Mouse (Mus musculus) midbrain, postnatal 0 days (tissue): Measurements from ENCODE around the gene Supt20. TPM values are rescaled to one million over a fixed set of nuclear protein-coding genes. Genes with fewer than 3 reads are reported as not detected.
A peak's percentile ranks its signal among the peaks of the same experiment; 100 is the strongest.

Experiments
- ATAC-seq: fragments of 200-750 bp; cut with Nextera tagmentation; 2 replicates; pipeline ENCODE4 v1.8.0; 2017; ENCODE audit warnings: moderate number of reproducible peaks, mild to moderate bottlenecking, moderate TSS enrichment, moderate library complexity; ENCODE audit not compliant: low FRiP score
- DNase-seq: peaks from one replicate; pipeline ENCODE4 v3.0.0-alpha.2; 2015; ENCODE audit warnings: low spot score
- H3K27ac ChIP-seq: fragments of 300-500 bp; sonication (generic); 2 replicates; pipeline ENCODE4 v1.5.1; 2014; ENCODE audit warnings: low read depth, mild to moderate bottlenecking, low read length, mixed read lengths
- H3K27me3 ChIP-seq: fragments of 300-500 bp; sonication (generic); 2 replicates; pipeline ENCODE4 v1.6.1; 2014; ENCODE audit warnings: low read length, control low read depth, mixed read lengths; ENCODE audit not compliant: insufficient read depth
- H3K36me3 ChIP-seq: fragments of 300-500 bp; sonication (generic); 2 replicates; pipeline ENCODE4 v1.6.1; 2014; ENCODE audit warnings: low read length, control low read depth, mixed read lengths; ENCODE audit not compliant: insufficient read depth
- H3K4me1 ChIP-seq: fragments of 300-500 bp; sonication (generic); 2 replicates; pipeline ENCODE4 v1.6.1; 2014; ENCODE audit warnings: mild to moderate bottlenecking, control low read depth, antibody characterized with exemption, low read length, mixed read lengths; ENCODE audit not compliant: insufficient read depth
- H3K4me2 ChIP-seq: fragments of 300-500 bp; sonication (generic); 2 replicates; pipeline ENCODE4 v1.6.1; 2014; ENCODE audit warnings: low read depth, mild to moderate bottlenecking, low read length, mixed read lengths; ENCODE audit not compliant: poor library complexity, severe bottlenecking
- H3K4me3 ChIP-seq: fragments of 300-500 bp; sonication (generic); 2 replicates; pipeline ENCODE4 v1.5.1; 2014; ENCODE audit warnings: low read depth, mild to moderate bottlenecking, low read length, moderate library complexity
- H3K9ac ChIP-seq: fragments of 300-500 bp; sonication (generic); replicated peaks from 2 replicates; pipeline ENCODE4 v1.6.1; 2014; ENCODE audit warnings: mild to moderate bottlenecking, low read length, moderate library complexity, mixed read lengths; ENCODE audit not compliant: poor library complexity, severe bottlenecking
- H3K9me3 ChIP-seq: fragments of 300-500 bp; sonication (generic); 2 replicates; pipeline ENCODE4 v1.6.1; 2016; ENCODE audit warnings: low read length, control low read depth
- CTCF ChIP-seq: IDR thresholded peaks from 2 replicates; pipeline ENCODE4 v1.5.1; 2016; ENCODE audit warnings: antibody characterized with exemption, mild to moderate bottlenecking
- WGBS: fragments of 180-500 bp; shearing (Covaris S2); extraction: QIAGEN DNeasy Blood & Tissue Kit; methylation state at CpG from one replicate; pipeline ENCODE4 v1.1.7; 2014; 5-methylcytosine and 5-hydroxymethylcytosine counted together
- polyA plus RNA-seq: library from polyadenylated mRNA; unstranded; fragments of >200 nt; fragmentation: Nextera tagmentation; extraction: Ambion mirVana; gene quantifications from 2 replicates; pipeline ENCODE4 v1.2.1, GENCODE M21; 2015
- total RNA-seq: library from RNA; depleted of rRNA; stranded (reverse); fragments of >200 nt; gene quantifications from 2 replicates; pipeline ENCODE4 v1.2.3, GENCODE M21; 2014

Supt20 gene
- total and polyA plus RNA-seq, 2 experiments from 2014 or later = 34.7 to 60.8 TPM

DNA sequence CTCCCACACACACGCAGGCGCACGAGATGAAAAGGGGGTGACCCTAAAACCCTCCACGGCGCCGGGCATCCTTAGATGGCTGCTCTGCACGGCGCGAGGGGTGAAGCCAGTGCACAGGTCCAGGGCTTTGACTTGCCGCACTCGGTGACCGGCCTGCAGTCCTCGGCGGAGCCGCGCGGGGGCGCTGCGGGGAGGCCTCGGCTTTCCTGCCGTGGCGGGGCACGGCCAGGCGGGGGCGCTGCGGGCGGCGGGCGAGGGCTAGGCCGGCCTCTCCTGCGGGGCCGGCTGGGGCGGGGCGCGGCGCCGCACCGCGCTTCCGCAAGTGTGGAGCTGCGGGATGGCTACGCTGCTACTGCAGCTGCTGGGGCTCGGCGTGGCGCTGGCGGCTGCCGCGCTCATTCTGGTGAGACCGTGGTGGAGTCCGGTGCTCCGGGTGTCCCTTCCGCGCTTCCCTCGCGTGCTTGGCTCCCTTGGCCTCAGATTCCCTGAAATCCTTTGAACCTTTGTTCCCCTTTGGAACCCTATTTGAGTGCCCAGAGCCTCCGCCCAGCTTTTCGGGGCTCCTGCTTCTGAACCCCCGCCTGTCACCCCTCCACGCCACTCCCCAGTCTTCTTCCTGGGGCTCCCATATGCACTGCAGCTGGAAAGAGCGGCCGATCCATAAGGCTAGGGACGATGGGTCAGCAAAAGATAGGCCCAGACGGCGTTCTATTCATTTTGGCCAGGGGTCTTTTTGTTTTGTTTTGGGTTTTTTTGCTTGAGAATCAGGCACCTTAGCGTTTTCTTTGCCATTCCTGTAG lies 42.8 kb downstream of the Supt20 start, which contains the start of the genes Exosc8 and Alg5:
Gene Exosc8, minus strand, starts transcription at position 147 of the 800 bp plus-strand sequence.
Gene Alg5, plus strand, starts transcription at position 293 of the 800 bp plus-strand sequence.
- Histone ChIP-seq H3K4me3 (peak within 1 kb of the TSS; percentile 88), H3K9me3 (no peaks in the 10 kb centered on the region), H3K27ac (peak within 1 kb of the TSS; percentile 97), H3K27me3 (no peaks in the 10 kb centered on the region), H3K36me3 (peaks cover 21% of the 10 kb centered on the region), H3K9ac (peak within 1 kb of the TSS; percentile 84), H3K4me2 (peak within 1 kb of the TSS; percentile 79), H3K4me1 (0 out of 2 replicates have a peak, but pooled peaks cover 4% of the 10 kb centered on the region)
- ATAC-seq (peak; percentile 92), DNase-seq (peak; percentile 78)
- under 1% methylated on average over 62 of the region's 65 CpGs for WGBS
- peak; percentile 86 for TF ChIP-seq CTCF

DNA sequence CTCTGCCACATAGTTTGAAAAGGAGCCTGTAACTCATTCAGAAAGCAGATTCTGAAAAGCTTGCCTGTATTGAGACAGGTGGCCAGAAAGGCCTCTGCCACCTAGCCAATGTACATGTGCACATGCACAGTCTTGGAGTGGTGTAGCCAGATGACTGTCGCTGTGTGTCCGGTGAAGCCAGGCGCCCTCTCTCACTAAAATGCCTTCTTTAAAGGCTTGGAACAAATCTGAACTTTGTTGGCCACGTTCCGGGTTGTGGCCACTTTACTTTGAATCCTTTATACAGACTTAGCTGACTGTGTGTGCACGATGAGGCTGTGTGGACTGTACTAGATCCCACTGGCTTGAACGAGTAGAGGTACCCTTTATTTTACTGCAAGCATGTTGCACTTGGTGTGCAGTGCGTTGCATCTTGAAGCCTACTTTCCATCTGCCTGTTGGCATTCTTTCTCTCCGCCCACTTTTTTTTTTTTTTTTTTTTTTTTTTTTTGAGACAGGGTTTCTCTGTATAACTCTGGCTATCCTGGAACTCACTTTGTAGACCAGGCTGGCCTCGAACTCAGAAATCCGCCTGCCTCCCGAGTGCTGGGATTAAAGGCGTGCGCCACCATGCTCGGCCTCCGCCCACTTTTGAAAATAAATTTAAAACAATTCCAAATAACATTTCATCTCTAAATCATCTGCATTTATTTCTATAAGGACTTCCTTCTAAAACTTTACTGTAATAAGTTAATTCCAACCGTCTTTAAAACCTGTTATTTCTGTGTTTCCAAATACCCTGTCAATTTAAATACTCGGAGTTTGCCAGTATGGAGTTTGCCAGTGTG lies 43.7 kb downstream of the Supt20 start:
- H3K27ac ChIP-seq = peak overlapping the region; percentile 97
- WGBS = 53% methylated on average over 18 of the region's 18 CpGs
- no peaks in the 10 kb centered on the region for H3K9me3 ChIP-seq
- peak overlapping the region; percentile 84 for H3K9ac ChIP-seq
- H3K4me3 ChIP-seq = peak overlapping the region; percentile 88
- 0 out of 2 replicates have a peak, but pooled peaks cover 4% of the 10 kb centered on the region for H3K4me1 ChIP-seq
- peak overlapping the region; percentile 79 for H3K4me2 ChIP-seq
- no peaks in the 10 kb centered on the region for H3K27me3 ChIP-seq
- ATAC-seq = no peak
- no peak for TF ChIP-seq CTCF
- peak; percentile 37 for DNase-seq
- H3K36me3 ChIP-seq = peaks cover 19% of the 10 kb centered on the region

DNA sequence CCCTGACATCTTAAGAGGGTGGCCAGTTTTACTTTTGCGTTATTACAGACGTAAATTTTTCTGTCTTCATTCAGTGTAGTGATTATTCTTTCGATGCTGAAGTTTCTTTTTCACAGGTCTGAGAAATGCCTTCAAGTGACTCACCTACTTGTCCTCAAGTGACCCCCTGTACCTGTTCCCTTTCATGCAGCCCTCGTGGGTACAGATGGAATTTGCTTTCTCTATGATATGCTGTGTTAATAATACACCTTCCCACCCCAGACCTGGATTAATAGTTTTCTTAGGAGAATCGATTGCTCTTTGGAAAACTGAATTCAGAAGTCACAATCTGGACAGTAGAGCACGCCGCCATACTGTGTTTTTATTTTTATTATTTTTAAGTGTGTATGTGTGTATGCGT lies 44.7 kb downstream of the Supt20 start:
- 96% methylated on average over 8 of the region's 8 CpGs for WGBS
- peaks cover 13% of the 10 kb centered on the region for H3K36me3 ChIP-seq
- 0 out of 2 replicates have a peak, but pooled peaks cover 4% of the 10 kb centered on the region for H3K4me1 ChIP-seq
- no peak overlapping the region for H3K27ac ChIP-seq
- no peak overlapping the region for H3K9ac ChIP-seq
- H3K4me3 ChIP-seq = no peak overlapping the region
- H3K9me3 ChIP-seq = no peaks in the 10 kb centered on the region
- no peaks in the 10 kb centered on the region for H3K27me3 ChIP-seq
- no peak overlapping the region for H3K4me2 ChIP-seq
- ATAC-seq (no peak), DNase-seq (no peak)
- no peak for TF ChIP-seq CTCF

DNA sequence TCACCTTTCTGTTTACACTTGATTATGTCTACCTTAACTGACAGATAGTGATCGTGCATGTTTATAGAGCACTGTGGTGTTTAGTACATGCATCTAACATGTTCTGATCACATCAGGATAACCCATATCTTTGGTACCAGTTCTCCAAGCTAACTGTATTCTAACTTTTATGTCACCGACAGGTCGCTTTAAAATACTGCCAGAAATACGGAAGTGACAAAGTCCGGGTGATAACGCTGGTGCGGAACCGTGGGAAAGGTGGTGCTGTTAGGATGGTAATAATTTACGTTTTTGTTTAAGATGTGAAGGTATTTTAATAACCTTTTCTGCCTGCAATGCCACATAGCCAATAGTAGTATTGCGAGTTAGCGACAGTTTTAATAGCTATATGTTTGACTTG lies 49.4 kb downstream of the Supt20 start:
- H3K27ac ChIP-seq = no peak overlapping the region
- no peak overlapping the region for H3K4me3 ChIP-seq
- H3K4me2 ChIP-seq = no peak overlapping the region
- H3K27me3 ChIP-seq = no peaks in the 10 kb centered on the region
- H3K36me3 ChIP-seq = peaks cover 48% of the 10 kb centered on the region
- 98% methylated on average over 11 of the region's 11 CpGs for WGBS
- ATAC-seq (no peak), DNase-seq (no peak)
- H3K9me3 ChIP-seq = no peaks in the 10 kb centered on the region
- H3K9ac ChIP-seq = no peak overlapping the region
- no peak for TF ChIP-seq CTCF
- H3K4me1 ChIP-seq = no peaks in the 10 kb centered on the region

DNA sequence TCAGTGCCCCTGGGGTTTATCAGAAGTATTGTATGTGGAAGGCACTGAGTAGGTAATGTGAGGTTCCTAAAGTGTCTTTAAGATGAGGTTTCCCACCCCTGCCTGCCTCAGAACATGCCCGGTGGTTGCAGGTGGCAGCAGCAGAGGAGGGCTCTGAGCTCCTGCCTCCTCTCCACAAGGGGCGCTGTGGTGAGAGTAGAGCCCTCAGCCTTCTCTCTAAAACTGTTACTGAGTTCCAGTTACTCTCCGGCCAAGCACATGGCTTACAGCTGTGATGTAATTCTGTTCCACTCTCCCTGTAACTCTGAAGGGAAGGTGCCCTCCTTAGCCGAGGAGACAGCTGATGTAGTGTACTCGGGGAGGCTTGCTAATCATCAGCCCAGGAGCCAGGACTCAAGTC lies 53.2 kb downstream of the Supt20 start:
- DNase-seq = no peak
- no peak overlapping the region for H3K4me2 ChIP-seq
- peak; percentile 49; the same call in 1 of the 2 replicates for ATAC-seq

More for the DNA sequence above, 53.2 kb downstream of the Supt20 start:
- peak; percentile 73 for TF ChIP-seq CTCF
- Histone ChIP-seq H3K4me1 (no peaks in the 10 kb centered on the region), H3K4me3 (no peak overlapping the region), H3K27me3 (no peaks in the 10 kb centered on the region), H3K9ac (no peak overlapping the region), H3K36me3 (peaks cover 69% of the 10 kb centered on the region), H3K27ac (no peak overlapping the region), H3K9me3 (no peaks in the 10 kb centered on the region)
- WGBS = 69% methylated on average over 5 of the region's 5 CpGs
